Mouse (Mus musculus): ENCODE measurements around the gene Runx1.

GRCm38 (mm10) chr16:92611641-92612149 lies 214.3 kb downstream of the Runx1 start:
- TF ChIP-seq TAL1 (IDR thresholded peaks at IDR 0.05; ENCODE audit: low read length) (no peak), GATA1 (IDR thresholded peaks at IDR 0.05; ENCODE audit: low read length) (no peak)

All from erythroblast, embryonic 14.5 days (primary cell).